Mouse (Mus musculus): ENCODE measurements around the gene 6330409D20Rik. TPM values are rescaled to one million over a fixed set of nuclear protein-coding genes. Genes with fewer than 3 reads are reported as not detected.

6330409D20Rik gene
- total RNA-seq, 2 experiments from 2014 or later = 2.5 to 3.2 TPM

GRCm38 (mm10) chr2:32729547-32729946 lies 11.3 kb downstream of the 6330409D20Rik start:
- intact Hi-C loops (cut with DNase I) = no loop called here
- DNase-seq (ENCODE audit: low spot score in 2 of 2) = no peak

- DNase-seq (ENCODE audit: low spot score in 2 of 2) = no peak
- intact Hi-C loops (cut with DNase I) = no loop called here
Observed at GRCm38 (mm10) chr2:32728463-32728862, 12.4 kb downstream of the 6330409D20Rik start.

- DNase-seq (ENCODE audit: low spot score in 2 of 2) = peak; percentile 72 to 76
- intact Hi-C loops (cut with DNase I) = no loop called here
Observed at GRCm38 (mm10) chr2:32727435-32727834, 13.4 kb downstream of the 6330409D20Rik start.

GRCm38 (mm10) chr2:32724832-32725790 lies 15.7 kb downstream of the 6330409D20Rik start:
- intact Hi-C loops (cut with DNase I) = no loop called here
- DNase-seq (ENCODE audit: low spot score in 2 of 2) = no peak

- intact Hi-C loops (cut with DNase I) = no loop called here
- no peak for DNase-seq (ENCODE audit: low spot score in 2 of 2)
Observed at GRCm38 (mm10) chr2:32724149-32724548, 16.7 kb downstream of the 6330409D20Rik start.

GRCm38 (mm10) chr2:32722581-32722980 lies 18.2 kb downstream of the 6330409D20Rik start:
- no peak for DNase-seq (ENCODE audit: low spot score in 2 of 2)
- intact Hi-C loops (cut with DNase I) = no loop called here

- intact Hi-C loops (cut with DNase I) = no loop called here
- DNase-seq (ENCODE audit: low spot score in 2 of 2) = no peak
Observed at GRCm38 (mm10) chr2:32722046-32722445, 18.8 kb downstream of the 6330409D20Rik start.

GRCm38 (mm10) chr2:32720681-32721229 lies 20.1 kb downstream of the 6330409D20Rik start, which contains the start of gene Sh2d3c:
Gene Sh2d3c (plus strand): TSS chr2:32721055.
- intact Hi-C loops (cut with DNase I) = no loop called here
- DNase-seq (ENCODE audit: low spot score in 2 of 2) = no peak

- intact Hi-C loops (cut with DNase I) = no loop called here
- no peak for DNase-seq (ENCODE audit: low spot score in 2 of 2)
Observed at GRCm38 (mm10) chr2:32720053-32720452, 20.8 kb downstream of the 6330409D20Rik start.

- intact Hi-C loops (cut with DNase I) = no loop called here
- DNase-seq (ENCODE audit: low spot score in 2 of 2) = no peak
Observed at GRCm38 (mm10) chr2:32718761-32719160, 22.1 kb downstream of the 6330409D20Rik start.

- DNase-seq (ENCODE audit: low spot score in 2 of 2) = no peak
- intact Hi-C loops (cut with DNase I) = loop anchor here (5.0 kb wide), 1 partner anchor 142 kb away; no protein-coding TSS in a partner anchor
Observed at GRCm38 (mm10) chr2:32714987-32715425, 25.8 kb downstream of the 6330409D20Rik start.

GRCm38 (mm10) chr2:32714117-32714986 lies 26.5 kb downstream of the 6330409D20Rik start:
- intact Hi-C loops (cut with DNase I) = loop anchor here (5.0 kb wide), 1 partner anchor 143 kb away; no protein-coding TSS in a partner anchor
- DNase-seq (ENCODE audit: low spot score in 2 of 2) = no peak

- intact Hi-C loops (cut with DNase I) = loop anchor here (1.0 to 5.0 kb wide), 3 partner anchors 28 to 144 kb away; partner anchors contain the start of genes 6330409D20Rik and Tor2a
- peak; percentile 94 for DNase-seq (ENCODE audit: low spot score in 2 of 2)
Observed at GRCm38 (mm10) chr2:32712934-32713817, 27.6 kb downstream of the 6330409D20Rik start, which contains the start of gene Cdk9. Gene Cdk9 (minus strand): TSS chr2:32713076.

GRCm38 (mm10) chr2:32712586-32712933 lies 28.3 kb downstream of the 6330409D20Rik start:
- peak in 1 of 2 experiments; percentile 97 for DNase-seq (ENCODE audit: low spot score in 2 of 2)
- intact Hi-C loops (cut with DNase I) = loop anchor here (5.0 kb wide), 1 partner anchor 145 kb away; no protein-coding TSS in a partner anchor

- peak in 1 of 2 experiments; percentile 67 for DNase-seq (ENCODE audit: low spot score in 2 of 2)
- intact Hi-C loops (cut with DNase I) = loop anchor here (5.0 kb wide), 1 partner anchor 145 kb away; no protein-coding TSS in a partner anchor
Observed at GRCm38 (mm10) chr2:32712108-32712551, 28.7 kb downstream of the 6330409D20Rik start.

- intact Hi-C loops (cut with DNase I) = loop anchor here (1.0 to 5.0 kb wide), 2 partner anchors 17 to 146 kb away; no protein-coding TSS in a partner anchor
- DNase-seq (ENCODE audit: low spot score in 2 of 2) = no peak
Observed at GRCm38 (mm10) chr2:32711301-32712056, 29.3 kb downstream of the 6330409D20Rik start.

- intact Hi-C loops (cut with DNase I) = loop anchor here (5.0 kb wide), 1 partner anchor 147 kb away; no protein-coding TSS in a partner anchor
- no peak for DNase-seq (ENCODE audit: low spot score in 2 of 2)
Observed at GRCm38 (mm10) chr2:32710425-32710824, 30.4 kb downstream of the 6330409D20Rik start.

All from left cerebral cortex, postnatal 36 days (tissue).